Mouse (Mus musculus) layer of hippocampus, postnatal 36 days (tissue): ENCODE results near the gene Rgsl1. TPM values are rescaled to one million over a fixed set of nuclear protein-coding genes. Genes with fewer than 3 reads are reported as not detected.
"Not testable (repeated sequence)": the region's sequence is repeated elsewhere in the genome, so short reads cannot be mapped to it uniquely, and the experiment has no call there.

Experiments used
- DNase-seq, 2 experiments: peaks; one replicate each; pipeline ENCODE4 v3.0.0; 2022
- total RNA-seq, 2 experiments: library from RNA; stranded (reverse); gene quantifications; 2 replicates each; pipeline ENCODE4 v1.2.3; 2021

The Rgsl1 gene
- total RNA-seq = 1 to 10 TPM in 1 of 2 experiments, under 1 TPM in 1; 0.82 to 1.3 TPM

- no peak for DNase-seq
Observed at GRCm38 (mm10) chr1:153844042-153844441, at the start of gene Rgsl1. Rgsl1 (minus strand) TSS chr1:153844142.

DNA sequence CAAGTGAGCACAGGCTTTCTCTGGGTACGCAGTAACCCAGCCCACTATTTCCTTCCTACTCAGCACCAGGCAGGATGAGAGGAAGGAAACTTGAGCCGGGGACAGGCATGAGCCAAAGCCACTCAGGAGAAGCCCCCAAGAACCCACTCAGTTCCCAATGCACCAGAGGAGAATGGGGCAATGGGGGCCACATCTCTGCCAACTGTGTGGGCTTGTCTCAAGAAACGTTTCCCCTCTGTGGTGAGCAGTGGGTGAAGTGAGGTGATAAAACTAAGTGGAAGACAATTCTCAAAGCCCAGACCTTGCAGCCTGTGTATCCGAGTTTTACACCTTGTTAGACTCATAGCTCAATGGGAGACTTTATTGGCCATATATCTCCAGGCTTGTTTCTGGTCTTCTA, 47.5 kb upstream of the Rgsl1 start, which contains the start of gene Teddm1a:
Gene Teddm1a, plus strand, starts transcription at position 301 of the 400 bp plus-strand sequence.
- no peak for DNase-seq

GRCm38 (mm10) chr1:153890121-153890520, 46.2 kb upstream of the Rgsl1 start:
- DNase-seq = no peak

DNA sequence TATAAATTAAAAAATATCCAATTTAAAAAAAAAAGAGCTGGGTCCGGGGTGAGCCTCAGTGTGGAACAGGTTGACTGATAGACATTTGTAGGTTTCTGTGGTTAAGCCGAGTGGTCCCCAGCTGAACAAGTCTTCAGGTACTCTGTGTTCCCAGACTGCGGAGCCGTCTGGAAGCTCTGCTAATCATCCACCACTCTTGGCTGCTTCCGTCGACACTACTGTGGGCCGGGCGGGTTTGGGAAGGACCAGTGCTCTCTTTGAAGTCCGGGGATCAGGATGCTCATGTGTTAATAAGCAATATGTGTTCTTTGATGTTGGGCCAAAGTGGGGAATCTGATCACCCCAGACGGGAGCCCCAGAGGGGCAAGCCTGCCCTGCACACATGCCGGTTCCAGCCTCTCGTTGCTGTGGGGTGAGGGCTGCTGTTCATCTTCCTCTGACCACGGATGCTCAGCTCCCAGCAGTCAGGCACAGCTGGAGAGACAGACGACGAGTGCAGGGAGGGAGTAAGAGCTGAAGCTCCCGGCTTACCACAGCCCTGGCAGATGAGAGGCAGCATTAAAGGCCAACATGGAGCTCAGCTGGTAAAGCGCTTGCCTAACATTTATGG, 42.2 kb upstream of the Rgsl1 start:
- no peak for DNase-seq

GRCm38 (mm10) chr1:153880391-153880790, 36.4 kb upstream of the Rgsl1 start:
- DNase-seq = not testable (repeated sequence)

DNA sequence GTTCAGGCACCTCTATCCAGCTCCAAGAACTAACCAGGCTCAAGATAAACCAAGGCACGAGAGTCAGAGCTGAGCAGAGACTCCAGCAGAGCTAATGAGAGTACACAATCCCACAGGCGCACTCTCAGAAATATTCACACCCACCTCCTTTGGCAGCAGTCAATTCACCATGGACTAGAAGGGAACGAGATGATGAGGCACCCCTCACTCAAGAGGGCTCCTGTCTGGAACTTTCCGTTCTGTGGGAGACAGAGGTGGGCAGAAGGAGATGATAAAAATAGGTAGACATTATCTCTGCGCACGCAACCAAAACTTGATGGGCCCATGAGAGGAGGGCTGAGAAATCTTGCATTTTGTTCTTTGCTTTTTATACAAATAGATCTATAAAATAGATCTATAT, 30.1 kb upstream of the Rgsl1 start, which contains the start of gene Teddm1b:
Gene Teddm1b, plus strand, starts transcription at position 301 of the 400 bp plus-strand sequence.
- DNase-seq = no peak

DNA sequence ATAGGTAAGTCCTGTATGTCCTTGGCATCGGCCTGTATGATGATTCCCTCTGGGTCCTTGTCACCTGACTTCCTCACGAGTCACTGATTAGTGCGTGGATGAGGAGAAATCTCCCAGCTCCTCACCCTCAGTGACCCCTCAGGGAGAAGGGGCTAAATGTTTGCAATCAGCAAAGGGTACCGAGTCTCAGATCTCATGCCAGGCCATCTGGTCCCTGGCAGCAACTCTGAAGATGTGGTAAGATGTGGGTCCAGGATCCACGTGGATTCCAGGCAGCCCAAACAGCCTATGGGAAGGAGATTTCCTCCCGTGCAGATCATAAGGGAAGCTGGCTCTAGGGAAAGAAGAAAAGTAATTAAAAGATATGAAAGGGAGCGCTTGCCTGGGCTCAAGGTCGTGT, 12.0 kb upstream of the Rgsl1 start:
- no peak for DNase-seq

DNA sequence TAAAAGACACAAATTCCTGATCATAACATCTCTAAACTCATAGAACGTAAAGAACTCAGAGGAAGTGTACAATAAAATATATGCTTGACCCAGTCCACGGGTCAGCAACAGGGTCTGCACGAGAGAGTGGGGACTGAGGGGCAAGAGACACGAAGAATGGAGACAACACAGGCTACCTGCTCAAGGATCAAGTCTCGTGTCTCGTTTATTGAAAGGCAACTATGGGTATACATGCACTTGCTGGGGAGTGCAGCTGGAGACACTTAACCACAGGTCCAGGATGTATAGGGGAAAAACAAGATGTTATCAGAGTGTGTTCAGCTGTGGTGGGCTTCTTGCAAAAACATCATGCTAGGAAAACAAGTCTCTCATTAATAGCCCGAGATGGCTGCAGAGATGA, 8.8 kb upstream of the Rgsl1 start:
- not testable (repeated sequence) for DNase-seq

GRCm38 (mm10) chr1:153846867-153847266, 2.9 kb upstream of the Rgsl1 start:
- DNase-seq = no peak

GRCm38 (mm10) chr1:153846420-153846819, 2.5 kb upstream of the Rgsl1 start:
- DNase-seq = no peak

- DNase-seq = peak in 1 of 2 experiments; percentile 11
Observed at GRCm38 (mm10) chr1:153842121-153842740, 1.7 kb downstream of the Rgsl1 start.

- DNase-seq = no peak
Observed at GRCm38 (mm10) chr1:153836036-153836435, 7.9 kb downstream of the Rgsl1 start.

DNA sequence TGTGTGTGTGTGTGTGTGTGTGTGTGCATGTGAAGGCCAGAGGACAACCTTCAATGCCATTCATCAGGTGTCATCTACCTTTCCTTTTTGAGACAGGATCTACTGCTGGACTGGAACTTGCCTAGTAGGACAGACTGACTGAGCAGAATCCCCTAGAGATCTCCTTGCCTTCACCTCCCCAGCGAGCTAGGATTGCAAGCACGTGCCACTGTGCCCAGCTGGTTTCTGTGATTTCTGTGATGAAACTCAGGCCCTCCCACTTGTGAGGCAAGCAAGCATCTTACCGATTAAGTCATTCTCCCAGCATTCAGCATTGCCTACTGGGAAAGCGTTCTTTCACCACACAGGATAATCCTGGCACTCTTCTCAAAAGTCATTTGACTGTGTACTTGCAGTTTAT, 13.2 kb downstream of the Rgsl1 start:
- DNase-seq = no peak

GRCm38 (mm10) chr1:153820216-153820615, 23.7 kb downstream of the Rgsl1 start:
- DNase-seq = no peak

DNA sequence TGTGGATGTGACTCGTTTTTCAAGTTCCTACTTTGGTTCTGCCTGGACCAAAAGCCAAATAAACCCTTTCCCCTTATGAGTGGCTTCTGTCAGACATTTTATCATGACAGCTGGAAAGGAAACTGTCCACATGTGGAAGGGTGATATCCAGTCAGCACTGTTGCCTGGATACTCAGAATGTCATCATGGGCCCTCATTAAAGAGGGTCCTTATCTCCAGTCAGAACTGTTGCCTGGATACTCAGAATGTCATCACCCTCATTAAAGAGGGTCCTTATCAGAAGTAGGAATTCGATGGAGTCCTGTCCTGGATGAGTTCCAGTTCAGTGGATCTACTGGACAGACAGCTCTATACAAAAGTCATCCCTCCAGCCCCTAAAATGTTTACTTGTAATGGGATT, 29.7 kb downstream of the Rgsl1 start:
- DNase-seq = no peak

DNA sequence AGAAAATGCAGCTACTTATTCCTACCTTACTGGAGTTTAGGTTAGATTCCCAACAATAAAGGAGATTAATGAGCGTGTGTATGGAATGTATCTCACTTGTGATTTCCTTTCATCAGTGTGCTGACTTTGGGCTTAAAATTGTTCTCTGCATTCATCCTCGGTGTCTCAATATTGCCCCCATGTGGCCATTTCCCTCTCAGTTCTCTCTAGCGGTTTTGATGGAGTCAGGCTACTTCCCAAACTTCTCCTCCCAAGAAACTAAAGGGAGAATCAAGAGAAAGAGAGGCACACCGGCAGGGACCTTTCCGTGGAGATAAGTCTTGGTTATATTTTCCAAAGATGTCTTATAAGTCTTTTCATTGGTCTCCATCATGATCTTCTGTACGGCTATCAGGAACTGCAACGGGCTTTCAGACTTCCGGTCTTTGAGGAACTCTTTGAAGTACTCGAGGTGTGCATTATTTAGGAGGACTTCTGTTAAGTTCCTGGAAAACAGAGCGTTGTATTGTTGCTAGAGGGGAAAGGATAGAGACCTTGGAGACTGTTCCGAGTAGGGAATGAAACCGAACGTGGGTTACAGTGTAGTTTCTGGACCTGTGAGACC, 36.5 kb downstream of the Rgsl1 start:
- DNase-seq = peak; percentile 22 to 43

- DNase-seq = no peak
Observed at GRCm38 (mm10) chr1:153803530-153803929, 40.4 kb downstream of the Rgsl1 start.

- no peak for DNase-seq
Observed at GRCm38 (mm10) chr1:153802691-153803090, 41.3 kb downstream of the Rgsl1 start.

- DNase-seq = no peak
Observed at GRCm38 (mm10) chr1:153794241-153794640, 49.7 kb downstream of the Rgsl1 start.

GRCm38 (mm10) chr1:153790708-153791107, 53.2 kb downstream of the Rgsl1 start:
- no peak for DNase-seq

DNA sequence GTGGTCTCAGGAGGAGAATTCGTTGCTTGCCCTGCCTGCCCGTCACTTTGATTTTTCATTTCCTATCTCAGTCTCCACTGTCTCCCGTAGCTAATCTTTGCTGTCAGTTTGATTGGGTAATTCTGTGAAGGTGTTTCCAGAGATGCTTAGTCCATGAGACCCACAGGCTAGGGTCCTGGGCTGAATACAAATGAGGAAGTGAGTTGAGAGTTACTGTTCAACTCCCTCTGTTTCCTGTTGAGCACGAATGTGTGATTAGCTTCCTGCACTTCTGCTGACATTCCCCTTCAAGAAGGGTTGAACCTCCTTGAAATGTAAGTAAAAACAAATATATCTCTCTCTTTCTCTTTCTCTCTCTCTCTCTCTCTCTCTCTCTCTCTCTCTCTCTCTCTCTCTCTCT, 58.3 kb downstream of the Rgsl1 start:
- no peak for DNase-seq

- no peak for DNase-seq
Observed at GRCm38 (mm10) chr1:153783339-153783738, 60.6 kb downstream of the Rgsl1 start.

DNA sequence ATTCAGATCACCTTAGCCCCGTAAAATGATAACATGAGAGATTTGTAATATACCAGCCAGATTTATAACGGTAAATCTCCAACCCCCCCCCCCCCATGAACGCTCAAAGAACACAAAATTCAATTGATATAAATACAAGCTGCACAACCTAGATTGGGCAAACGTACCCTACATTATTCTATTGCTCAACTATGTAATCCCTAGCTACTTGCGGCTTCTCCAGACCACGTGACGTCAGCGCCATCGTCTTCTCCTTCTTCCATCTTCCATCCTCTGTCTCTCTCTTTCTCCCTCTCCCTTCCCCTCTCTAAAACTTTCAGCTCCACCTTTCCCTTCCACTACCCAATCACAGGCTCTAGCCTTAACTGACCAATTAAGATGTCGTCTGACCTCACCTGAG, 65.7 kb downstream of the Rgsl1 start:
- no peak for DNase-seq

DNA sequence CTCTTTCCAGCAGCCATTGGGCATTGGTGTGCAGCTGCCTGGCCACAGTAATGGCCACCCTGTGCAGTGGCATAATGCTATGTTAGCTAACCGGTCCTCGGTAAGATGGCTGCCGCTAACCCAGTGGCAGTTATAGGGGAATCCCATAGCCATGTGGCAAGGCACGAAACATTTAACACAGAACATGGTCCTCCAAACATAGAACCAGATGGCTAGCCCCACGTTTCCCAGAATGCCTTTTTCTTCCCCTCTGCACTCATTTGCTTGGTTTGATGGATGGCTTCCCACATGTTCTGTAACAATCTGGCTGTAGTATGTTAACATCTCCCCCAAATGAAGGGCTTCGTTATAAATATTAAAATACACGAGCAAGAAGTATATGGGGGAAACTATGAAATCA, 67.7 kb downstream of the Rgsl1 start:
- DNase-seq = peak; percentile 21 to 26
